ENCODE assay signal across 8 mouse cellular contexts in the genomic region with DNA sequence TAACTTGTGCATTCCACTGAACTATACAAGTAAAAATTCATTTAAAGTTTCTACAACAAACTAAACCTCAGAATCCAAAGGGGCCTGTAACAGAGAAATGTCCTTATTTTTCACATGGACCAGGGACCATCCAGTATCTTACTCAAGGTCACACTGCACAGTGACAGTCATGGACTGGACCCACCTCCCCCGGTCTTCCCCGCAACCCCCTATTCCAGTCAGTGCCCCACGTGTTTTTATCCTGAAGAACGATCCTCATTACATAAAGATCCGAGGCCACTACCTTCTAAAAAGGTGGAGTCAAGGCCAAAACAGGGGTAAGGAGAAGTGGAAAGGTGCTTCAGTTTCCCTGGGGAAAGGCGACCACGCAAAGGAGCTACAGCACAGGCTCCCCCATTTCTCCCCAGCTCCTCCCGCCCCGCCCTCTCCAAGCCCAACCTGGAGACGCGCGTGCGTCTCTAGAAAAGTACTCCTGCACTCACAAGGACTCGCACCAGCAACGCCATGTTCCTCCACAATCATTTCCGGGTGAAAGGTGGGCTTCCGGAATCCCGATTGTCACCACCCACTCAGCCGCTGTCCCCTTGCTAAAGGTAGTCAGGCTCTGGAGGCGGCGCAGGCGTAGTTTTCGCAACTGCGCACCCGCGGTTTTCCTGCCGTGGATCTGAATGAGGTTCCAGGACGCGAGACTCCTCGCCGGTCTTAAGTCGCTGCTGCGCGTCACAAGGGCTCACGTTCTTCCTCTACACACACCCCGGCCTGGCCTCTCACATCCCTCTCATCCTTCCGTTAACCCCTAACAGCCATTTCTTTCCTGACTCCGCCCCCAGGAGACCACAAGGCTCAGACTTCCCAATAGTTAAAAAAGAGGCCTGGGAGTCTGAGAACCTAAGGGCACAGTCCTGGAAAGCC. TPM values are rescaled to one million over a fixed set of nuclear protein-coding genes. Genes with fewer than 3 reads are reported as not detected.
DNase-seq lines count a peak whose midpoint lies in the region; ATAC-seq and TF ChIP-seq lines count a peak whose summit lies in the region.

TSS of gene Uqcc1 (minus strand) at position 780 of the 912 bp plus-strand sequence.

- H3K27ac ChIP-seq in heart, embryonic 11.5 days (ENCODE audit: low read depth, low read length), result peak within 1 kb of the TSS; percentile 86
- H3K27ac ChIP-seq in kidney, embryonic 16.5 days (ENCODE audit: low read length), result peak within 1 kb of the TSS; percentile 94
- peak within 1 kb of the TSS; percentile 50 for H3K27ac ChIP-seq in liver, adult 2 months (replicated peaks; ENCODE audit: insufficient read depth, low read depth, low read length)

- peak within 1 kb of the TSS; percentile 76 for H3K4me2 ChIP-seq in heart, embryonic 11.5 days
- peak within 1 kb of the TSS; percentile 74 for H3K4me2 ChIP-seq in kidney, embryonic 16.5 days (replicated peaks; ENCODE audit: low read depth, low read length)
- peak within 1 kb of the TSS; percentile 90 for H3K4me2 ChIP-seq in myocyte (ENCODE audit: low read depth)

- TF ChIP-seq CTCF in liver, adult 2 months (IDR thresholded peaks at IDR 0.05; ENCODE audit: low read depth, low read length), result no peak

- peak; percentile 42; the same call in 1 of the 2 replicates for TF ChIP-seq POLR2A in liver, adult 2 months (IDR thresholded peaks at IDR 0.05; ENCODE audit: extremely low read depth, insufficient read depth, low read length)
- TF ChIP-seq POLR2A in myocyte (IDR thresholded peaks at IDR 0.05; ENCODE audit: insufficient read length, low read depth), result peak; percentile 84

- H3ac ChIP-seq in myocyte (ENCODE audit: control insufficient read depth, insufficient read length), result peak within 1 kb of the TSS; percentile 48

- peak; percentile 91 to 92 for DNase-seq in B cell, adult 2 months
- peak; percentile 97 for DNase-seq in brain, adult 2 months (ENCODE audit: low read depth, low spot score)
- DNase-seq in liver, adult 2 months (ENCODE audit: extremely low read depth, low read depth, low spot score), result peak; percentile 89
- peak; percentile 94 for DNase-seq in splenic B cell, adult 2 months (ENCODE audit: low read depth, low spot score)

- no peaks in the 10 kb centered on the region for H3K27me3 ChIP-seq in heart, embryonic 11.5 days (ENCODE audit: control insufficient read depth, insufficient read depth, low read length)
- no peaks in the 10 kb centered on the region for H3K27me3 ChIP-seq in kidney, embryonic 16.5 days (ENCODE audit: insufficient read depth, low read length)
- no peaks in the 10 kb centered on the region for H3K27me3 ChIP-seq in liver, adult 2 months (ENCODE audit: control insufficient read depth, insufficient read depth, low read length)
- no peaks in the 10 kb centered on the region for H3K27me3 ChIP-seq in myocyte (ENCODE audit: control insufficient read depth, insufficient read depth, insufficient read length)
- H3K27me3 ChIP-seq in splenic B cell, adult 2 months (ENCODE audit: control insufficient read depth, insufficient read depth, low read length, poor library complexity, severe bottlenecking), result no peaks in the 10 kb centered on the region

- H3K79me2 ChIP-seq in liver, adult 2 months (ENCODE audit: control insufficient read depth, insufficient read depth, low read length), result peaks cover 14% of the 10 kb centered on the region
- H3K79me2 ChIP-seq in myocyte (ENCODE audit: control insufficient read depth, insufficient read depth), result peaks cover 50% of the 10 kb centered on the region

- peak within 1 kb of the TSS; percentile 83 for H3K9ac ChIP-seq in heart, embryonic 11.5 days (ENCODE audit: low read depth, low read length)
- H3K9ac ChIP-seq in kidney, embryonic 16.5 days (replicated peaks; ENCODE audit: low read length), result peak within 1 kb of the TSS; percentile 70
- peak within 1 kb of the TSS; percentile 70 for H3K9ac ChIP-seq in liver, adult 2 months (ENCODE audit: low read depth, low read length)

- 1% methylated on average over 38 of the region's 38 CpGs for WGBS in heart, embryonic 11.5 days (ENCODE audit: insufficient replicate concordance)
- WGBS in kidney, embryonic 16.5 days, result under 1% methylated on average over 38 of the region's 38 CpGs
- whole genome bisulfite sequencing in liver, adult 2 months, result under 1% methylated on average over 38 of the region's 38 CpGs

- ATAC-seq in erythroblast, adult 5-6 weeks (replicated peaks; ENCODE audit: low FRiP score, poor library complexity, severe bottlenecking), result peak; percentile 90
- peak; percentile 86 for ATAC-seq in heart, embryonic 11.5 days (replicated peaks; ENCODE audit: insufficient number of reproducible peaks, low FRiP score, low TSS enrichment)
- ATAC-seq in kidney, embryonic 16.5 days (ENCODE audit: low FRiP score, low TSS enrichment), result peak; percentile 96

- H3K36me3 ChIP-seq in heart, embryonic 11.5 days (ENCODE audit: control insufficient read depth, insufficient read depth, low read length), result no peaks in the 10 kb centered on the region
- H3K36me3 ChIP-seq in kidney, embryonic 16.5 days (ENCODE audit: insufficient read depth, low read length), result no peaks in the 10 kb centered on the region
- H3K36me3 ChIP-seq in liver, adult 2 months (ENCODE audit: control insufficient read depth, insufficient read depth, low read length), result no peaks in the 10 kb centered on the region
- H3K36me3 ChIP-seq in myocyte (ENCODE audit: control insufficient read depth, insufficient read depth), result no peaks in the 10 kb centered on the region
- no peaks in the 10 kb centered on the region for H3K36me3 ChIP-seq in splenic B cell, adult 2 months (ENCODE audit: control insufficient read depth, insufficient read depth, low read length, poor library complexity, severe bottlenecking)

- H3K4me3 ChIP-seq in heart, embryonic 11.5 days (ENCODE audit: low read depth, low read length), result peak within 1 kb of the TSS; percentile 72
- peak within 1 kb of the TSS; percentile 64 for H3K4me3 ChIP-seq in kidney, embryonic 16.5 days (ENCODE audit: low read length)
- H3K4me3 ChIP-seq in liver, adult 2 months (ENCODE audit: insufficient read depth, low read depth, low read length), result peak within 1 kb of the TSS; percentile 72
- H3K4me3 ChIP-seq in myocyte, result peak within 1 kb of the TSS; percentile 75

- peaks cover 9% of the 10 kb centered on the region for H3K4me1 ChIP-seq in heart, embryonic 11.5 days (ENCODE audit: control insufficient read depth, insufficient read depth, low read length)
- H3K4me1 ChIP-seq in kidney, embryonic 16.5 days (ENCODE audit: insufficient read depth, low read length), result peaks cover 20% of the 10 kb centered on the region
- H3K4me1 ChIP-seq in liver, adult 2 months (ENCODE audit: control insufficient read depth, insufficient read depth, low read length), result peaks cover 13% of the 10 kb centered on the region

- no peaks in the 10 kb centered on the region for H3K9me3 ChIP-seq in heart, embryonic 11.5 days (replicated peaks; ENCODE audit: control insufficient read depth, low read length)
- H3K9me3 ChIP-seq in kidney, embryonic 16.5 days (ENCODE audit: low read length), result no peaks in the 10 kb centered on the region

TF ChIP-seq in myocyte, 11 proteins besides CTCF, POLR2A, EP300 and RAD21:
- no peak for TF ChIP-seq CEBPB (IDR thresholded peaks at IDR 0.05; ENCODE audit: insufficient read depth, poor library complexity, severe bottlenecking)
- peak; percentile 81 for TF ChIP-seq POLR2AphosphoS2 (IDR thresholded peaks at IDR 0.05; ENCODE audit: insufficient read length, low read depth)
- no peak for TF ChIP-seq E2F4 (IDR thresholded peaks at IDR 0.05; ENCODE audit: insufficient read depth)
- peak in 1 of 3 experiments; percentile 36 for TF ChIP-seq MYOG (IDR thresholded peaks at IDR 0.05; ENCODE audit: control insufficient read depth in 1 of 3, insufficient read depth in 1 of 3, insufficient read length in 2 of 3, low read depth in 2 of 3)
- TF ChIP-seq USF1 (IDR thresholded peaks at IDR 0.05; ENCODE audit: low read depth), result no peak

RNA-seq across cellular contexts. Expression of gene Uqcc1, which starts in this region (rescaled TPM):
- total RNA-seq in erythroblast, adult 5-6 weeks (2015; ENCODE audit: low replicate concordance), result 6.7 and 7.9 TPM in 2 replicates
- total RNA-seq in erythroblast, adult 5-6 weeks (2017; ENCODE audit: low replicate concordance), result 4.3 and 8.2 TPM in 2 replicates
- 86.7 and 118 TPM in 2 replicates for polyA plus RNA-seq in heart, embryonic 11.5 days (2014; fragmentation: Nextera tagmentation; extraction: Ambion mirVana)
- polyA plus RNA-seq in kidney, embryonic 16.5 days (2015; fragmentation: Nextera tagmentation; extraction: Ambion mirVana), result 84.1 and 94.3 TPM in 2 replicates
- 61.3 and 65.9 TPM in 2 replicates for total RNA-seq in liver, adult 2 months (2014; rRNA removed)
- 31.2 and 34.4 TPM in 2 replicates for polyA plus RNA-seq in liver, adult 2 months (2012; rRNA removed)
- 96.2 TPM for polyA plus RNA-seq in myocyte (2012; fragmentation: generic; extraction: Trizol)

Comparison
In these comparisons a context has a peak if more than half of its experiments do, and no peak if none do; other contexts are left out.
1. Peak in every context shown above with its lines: DNase-seq, ATAC-seq, H3K4me3 ChIP-seq and H3K27ac ChIP-seq.